Mouse (Mus musculus) mouse embryonic stem cell (cell line): Measurements from ENCODE around the gene Fyn.

Source experiments
- in situ Hi-C, 2 experiments: fragments of 300-500 bp; cut with MboI; formaldehyde crosslinking; loops; 1 replicate in 1 of 2; 3 replicates in 1 of 2; pipeline ENCODE4 v1.14.3; 2019 to 2020; ENCODE audit warnings: low sequenced_read_pairs in 2 of 2, low pct_unique_long_range_greater_than_20kb in 1 of 2, mixed read lengths in 1 of 2; ENCODE audit not compliant: unreplicated experiment in 1 of 2

Gene Fyn

DNA sequence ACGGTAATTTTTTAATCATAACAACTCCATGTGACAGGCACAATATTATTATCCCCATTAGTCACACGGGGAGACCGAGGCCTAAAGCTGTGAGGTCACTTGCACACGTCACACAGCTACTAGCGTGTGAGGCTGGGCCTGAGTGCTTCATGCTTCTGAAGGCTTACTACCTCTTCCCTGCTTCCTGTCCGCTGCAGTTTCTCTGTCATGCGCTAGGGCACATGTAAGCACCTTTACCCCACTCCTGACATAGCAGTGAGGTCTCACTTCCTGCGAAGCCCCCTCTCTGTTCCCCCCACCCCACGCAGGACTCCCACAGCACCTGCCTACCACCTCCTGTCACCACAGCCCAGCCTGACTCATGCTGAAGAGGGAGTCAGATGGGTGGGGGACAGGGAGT lies 8.0 kb downstream of the Fyn start:
- in situ Hi-C loops, result no loop called here

- in situ Hi-C loops, result no loop called here
These were observed 8.6 kb downstream of the Fyn start for GRCm38 (mm10) chr10:39377219-39377618.

DNA sequence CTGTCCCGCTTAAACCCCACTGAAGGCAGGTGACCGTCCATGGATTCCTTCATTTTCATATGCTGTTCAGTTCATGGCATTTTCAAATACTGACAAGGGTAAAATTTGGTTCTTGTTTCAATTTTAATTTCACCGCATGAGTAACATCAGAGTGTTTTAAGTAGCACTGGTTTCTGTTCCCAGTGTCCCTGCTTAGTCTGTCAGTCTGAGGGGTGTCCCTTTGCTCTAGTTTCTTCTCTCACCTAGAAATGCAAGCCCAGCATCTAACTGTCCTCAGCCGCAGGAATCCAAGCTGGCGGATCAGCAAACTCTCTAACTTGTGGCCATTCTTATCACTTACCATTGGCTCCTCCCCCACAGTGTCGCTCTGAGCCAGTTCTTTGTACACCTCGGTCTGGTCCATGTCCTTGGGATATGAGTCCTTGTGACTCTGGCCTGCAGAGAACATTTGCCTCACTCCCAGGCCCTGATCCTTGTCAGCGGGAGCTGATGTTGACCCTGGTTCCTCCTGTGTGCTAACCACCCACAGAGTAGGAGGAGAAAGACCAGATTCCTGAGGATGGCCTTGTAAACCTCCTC lies 9.5 kb downstream of the Fyn start:
- in situ Hi-C loops, result no loop called here

GRCm38 (mm10) chr10:39379287-39379686 lies 10.6 kb downstream of the Fyn start:
- in situ Hi-C loops, result no loop called here

- in situ Hi-C loops, result no loop called here
These were observed 11.2 kb downstream of the Fyn start for GRCm38 (mm10) chr10:39379721-39380370.

DNA sequence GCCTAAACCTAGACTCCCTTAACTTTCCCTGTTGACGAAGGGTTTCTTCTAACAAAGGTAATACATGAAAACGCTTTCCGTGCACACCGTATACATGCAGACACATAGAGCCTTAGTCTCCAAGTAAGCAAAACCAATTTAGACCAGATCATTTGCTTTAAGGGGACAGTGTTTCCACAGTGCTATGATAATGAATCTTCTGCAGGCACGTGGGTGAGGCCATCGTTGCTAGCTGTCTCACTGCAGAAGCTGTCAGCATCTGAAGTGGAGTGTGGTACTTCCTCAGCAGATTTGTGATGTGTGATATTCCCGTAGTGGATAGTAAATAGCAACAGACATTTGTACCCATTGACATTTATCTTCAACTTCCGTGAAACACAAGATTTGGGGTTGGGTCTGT lies 16.6 kb downstream of the Fyn start:
- in situ Hi-C loops, result no loop called here

DNA sequence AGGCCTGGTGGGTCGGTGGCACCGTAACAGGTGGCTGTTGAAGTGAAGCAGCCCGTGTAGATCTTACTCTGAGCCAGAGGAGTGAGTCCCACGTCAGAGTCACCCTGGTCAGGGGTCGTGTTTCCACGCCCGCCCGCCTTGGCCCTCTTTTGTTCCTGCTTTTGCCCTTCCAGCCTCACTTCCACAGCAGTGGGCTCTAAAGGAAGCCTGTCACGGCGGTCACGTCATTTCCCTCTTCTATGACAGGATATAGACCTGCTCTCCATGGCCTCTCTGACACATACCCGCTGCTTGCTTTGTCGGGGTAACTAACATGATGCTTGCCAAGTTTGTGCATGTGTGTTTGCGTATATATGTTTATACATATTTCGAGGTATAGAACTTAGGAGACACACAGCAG lies 17.5 kb downstream of the Fyn start:
- in situ Hi-C loops, result no loop called here

GRCm38 (mm10) chr10:39387024-39387423 lies 18.4 kb downstream of the Fyn start:
- in situ Hi-C loops, result no loop called here

GRCm38 (mm10) chr10:39387556-39387955 lies 18.9 kb downstream of the Fyn start:
- in situ Hi-C loops, result no loop called here

- in situ Hi-C loops, result no loop called here
These were observed 19.5 kb downstream of the Fyn start for GRCm38 (mm10) chr10:39388144-39388543.

GRCm38 (mm10) chr10:39389451-39389891 lies 20.8 kb downstream of the Fyn start:
- in situ Hi-C loops, result no loop called here

GRCm38 (mm10) chr10:39390541-39390940 lies 21.9 kb downstream of the Fyn start:
- in situ Hi-C loops, result no loop called here

DNA sequence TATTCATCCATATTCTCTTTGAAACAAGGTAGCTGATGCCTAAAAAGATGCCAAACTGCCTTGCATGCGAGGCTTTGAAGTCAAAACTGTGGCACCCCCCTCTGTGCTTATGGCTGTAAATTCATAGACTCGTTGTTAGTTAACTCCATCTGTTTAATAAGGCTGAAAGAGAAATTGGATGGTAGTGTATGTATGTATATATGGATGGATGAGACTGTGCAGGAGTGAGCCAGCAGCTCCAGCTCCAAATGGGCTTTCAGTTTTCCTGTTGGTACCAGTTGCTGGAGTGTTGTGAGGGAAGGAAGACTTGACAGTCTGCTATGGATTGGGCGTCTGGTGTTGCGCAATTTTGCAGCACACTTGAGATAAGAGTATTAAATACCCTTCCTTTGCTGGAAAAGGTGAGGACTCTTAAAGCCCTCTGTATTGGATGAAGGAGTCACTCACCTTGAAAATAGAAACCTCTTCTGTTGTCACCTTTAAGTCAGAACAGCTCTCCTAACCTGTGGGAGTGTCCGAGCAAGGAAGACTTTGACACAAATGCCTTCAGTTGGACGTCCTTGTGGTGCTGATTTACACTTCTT lies 24.3 kb downstream of the Fyn start:
- in situ Hi-C loops, result no loop called here

DNA sequence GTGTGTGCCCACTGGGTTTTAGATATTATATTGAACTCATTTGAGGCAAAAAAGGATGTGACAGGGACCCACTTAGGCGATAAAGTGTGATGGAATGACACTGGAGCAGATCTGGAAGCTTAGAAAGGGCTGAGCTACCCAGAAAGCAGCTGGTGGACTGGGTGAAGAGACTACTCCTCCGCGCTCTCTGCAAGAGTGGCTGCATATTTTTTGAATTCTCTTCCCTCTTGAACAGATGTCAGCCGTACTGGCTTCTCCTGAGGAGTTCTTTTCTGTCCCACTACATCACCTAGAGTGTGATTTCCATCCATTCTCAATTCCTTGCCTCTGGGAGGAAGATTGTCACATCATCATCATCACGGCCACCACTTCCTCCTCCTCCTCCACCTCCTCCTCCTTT lies 26.9 kb downstream of the Fyn start:
- in situ Hi-C loops, result no loop called here

- in situ Hi-C loops, result no loop called here
These were observed 30.3 kb downstream of the Fyn start for GRCm38 (mm10) chr10:39398924-39399323.

DNA sequence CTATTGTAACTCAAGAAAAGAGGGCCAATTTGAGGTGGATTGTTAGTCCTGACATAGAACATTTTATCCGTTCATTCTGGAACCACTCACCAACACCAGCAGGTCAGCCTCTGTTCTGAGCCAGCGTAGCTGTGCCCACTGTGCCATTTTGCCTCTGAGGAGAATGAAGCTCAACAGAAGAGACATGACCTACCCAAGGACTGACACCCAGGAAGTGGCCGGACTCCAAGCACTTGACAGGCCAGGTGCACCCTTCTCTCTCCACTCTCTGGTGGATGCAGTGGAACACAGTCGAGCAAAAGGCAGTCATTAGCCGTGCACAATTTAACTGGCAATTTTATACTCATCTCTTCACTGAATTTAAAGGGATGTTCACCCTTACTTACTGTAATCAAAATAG lies 31.5 kb downstream of the Fyn start:
- in situ Hi-C loops, result no loop called here

DNA sequence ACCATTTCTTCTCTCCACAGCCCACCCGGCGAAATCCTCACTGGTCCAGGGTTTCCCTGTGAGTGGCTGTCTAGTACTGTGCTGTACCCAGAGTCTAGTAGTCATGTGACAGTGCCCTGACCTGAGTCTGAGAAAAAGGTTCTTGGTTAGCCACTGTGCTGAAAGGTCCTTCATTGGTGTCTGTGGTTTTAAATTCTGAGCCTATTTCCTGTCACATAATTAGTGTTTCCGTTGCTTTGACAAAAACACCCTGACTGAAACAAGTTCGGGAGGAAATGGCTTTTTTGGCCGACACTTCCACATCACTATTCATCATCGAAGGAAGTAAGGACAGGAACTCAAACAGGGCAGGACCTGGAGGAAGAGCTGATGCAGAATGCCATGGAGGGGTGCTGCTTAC lies 33.8 kb downstream of the Fyn start:
- in situ Hi-C loops, result no loop called here

DNA sequence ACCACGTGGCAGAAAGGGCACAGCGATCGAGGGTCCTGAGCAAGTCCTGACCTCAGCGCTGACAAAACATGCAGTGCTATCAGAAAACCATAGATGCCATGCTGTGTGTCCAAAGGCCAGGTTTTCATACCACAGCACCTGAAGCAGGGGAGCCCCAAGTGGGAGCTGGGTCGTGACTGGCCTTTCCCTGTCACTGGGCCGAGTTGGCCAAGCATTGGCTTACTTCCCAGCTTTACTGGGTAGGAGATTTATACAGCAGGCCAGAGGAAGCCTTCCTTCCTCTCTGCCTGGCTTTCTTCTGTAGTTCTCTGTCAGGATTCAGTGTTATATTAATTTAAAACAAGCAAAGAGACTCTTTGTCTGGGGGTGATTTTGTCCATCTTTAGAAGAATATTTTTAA lies 35.1 kb downstream of the Fyn start:
- in situ Hi-C loops, result no loop called here

DNA sequence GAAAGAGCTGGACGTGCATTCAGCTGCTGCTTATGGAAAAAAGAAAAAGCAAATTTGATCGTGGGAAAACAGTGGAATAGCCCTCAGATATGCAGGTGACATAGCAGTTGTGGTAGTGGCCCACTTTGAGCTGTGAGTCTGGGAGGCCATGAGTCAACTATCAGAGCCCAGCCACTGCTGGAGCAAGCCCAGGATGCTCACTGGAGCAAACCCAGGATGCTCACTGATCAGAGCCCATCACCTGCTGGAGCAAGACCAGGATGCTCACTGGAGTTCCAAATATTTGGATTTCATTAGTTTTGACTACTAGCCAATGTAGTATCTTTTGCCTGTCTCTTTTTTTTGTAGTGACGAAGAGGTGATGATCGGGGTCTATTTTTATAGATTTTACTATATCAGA lies 35.5 kb downstream of the Fyn start:
- in situ Hi-C loops, result no loop called here
